Mouse (Mus musculus): Measurements from ENCODE around the gene Hoxd12.

- TF ChIP-seq TAL1 (conservative IDR thresholded peaks at IDR 0.05; ENCODE audit: low read depth, low read length) (no peak), CTCF (IDR thresholded peaks at IDR 0.05; ENCODE audit: low read depth, low read length) (no peak)
These were observed 22.8 kb downstream of the Hoxd12 start, which contains the start of gene Hoxd9 for GRCm38 (mm10) chr2:74697567-74698121.
